Mouse (Mus musculus) regulatory T cell (primary cell): ENCODE results near the gene Depdc1b.

Experiments used
- in situ Hi-C: fragments of 300-600 bp; cut with MboI, MseI; formaldehyde crosslinking; loops from one replicate; pipeline ENCODE4 v1.15.1; 2025; ENCODE audit warnings: high pct_unique_total_duplicates

Gene Depdc1b

GRCm38 (mm10) chr13:108315702-108316486 lies at the start of gene Depdc1b:
TSS of gene Depdc1b (plus strand) at chr13:108316332.
- in situ Hi-C loops, result loop anchor here (10.0 to 25.0 kb wide), 2 partner anchors 101 to 429 kb away; partner anchors contain the start of gene Elovl7

- in situ Hi-C loops, result no loop called here
Observed at GRCm38 (mm10) chr13:108267841-108268634, 48.1 kb upstream of the Depdc1b start.

GRCm38 (mm10) chr13:108271458-108272148 lies 44.5 kb upstream of the Depdc1b start:
- in situ Hi-C loops, result no loop called here

GRCm38 (mm10) chr13:108272332-108272731 lies 43.8 kb upstream of the Depdc1b start:
- in situ Hi-C loops, result no loop called here

GRCm38 (mm10) chr13:108273034-108273433 lies 43.1 kb upstream of the Depdc1b start:
- in situ Hi-C loops, result no loop called here

GRCm38 (mm10) chr13:108273456-108273855 lies 42.7 kb upstream of the Depdc1b start:
- in situ Hi-C loops, result no loop called here

- in situ Hi-C loops, result no loop called here
Observed at GRCm38 (mm10) chr13:108276561-108276960, 39.6 kb upstream of the Depdc1b start.

- in situ Hi-C loops, result no loop called here
Observed at GRCm38 (mm10) chr13:108277320-108277719, 38.8 kb upstream of the Depdc1b start.

- in situ Hi-C loops, result no loop called here
Observed at GRCm38 (mm10) chr13:108278592-108278991, 37.5 kb upstream of the Depdc1b start.

- in situ Hi-C loops, result no loop called here
Observed at GRCm38 (mm10) chr13:108284312-108284711, 31.8 kb upstream of the Depdc1b start.

GRCm38 (mm10) chr13:108287953-108288352 lies 28.2 kb upstream of the Depdc1b start:
- in situ Hi-C loops, result no loop called here

- in situ Hi-C loops, result no loop called here
Observed at GRCm38 (mm10) chr13:108289436-108289835, 26.7 kb upstream of the Depdc1b start.

GRCm38 (mm10) chr13:108290314-108290713 lies 25.8 kb upstream of the Depdc1b start:
- in situ Hi-C loops, result no loop called here

GRCm38 (mm10) chr13:108297350-108298093 lies 18.6 kb upstream of the Depdc1b start:
- in situ Hi-C loops, result no loop called here

GRCm38 (mm10) chr13:108298241-108298640 lies 17.9 kb upstream of the Depdc1b start:
- in situ Hi-C loops, result no loop called here

GRCm38 (mm10) chr13:108300346-108300950 lies 15.7 kb upstream of the Depdc1b start:
- in situ Hi-C loops, result loop anchor here (25.0 kb wide), 1 partner anchor 413 kb away; no protein-coding TSS in a partner anchor

- in situ Hi-C loops, result loop anchor here (25.0 kb wide), 1 partner anchor 414 kb away; no protein-coding TSS in a partner anchor
Observed at GRCm38 (mm10) chr13:108301411-108301810, 14.7 kb upstream of the Depdc1b start.

GRCm38 (mm10) chr13:108302957-108303675 lies 13.0 kb upstream of the Depdc1b start:
- in situ Hi-C loops, result loop anchor here (25.0 kb wide), 1 partner anchor 416 kb away; no protein-coding TSS in a partner anchor

GRCm38 (mm10) chr13:108303841-108304240 lies 12.3 kb upstream of the Depdc1b start:
- in situ Hi-C loops, result loop anchor here (25.0 kb wide), 1 partner anchor 417 kb away; no protein-coding TSS in a partner anchor

GRCm38 (mm10) chr13:108304680-108305079 lies 11.5 kb upstream of the Depdc1b start:
- in situ Hi-C loops, result loop anchor here (25.0 kb wide), 1 partner anchor 417 kb away; no protein-coding TSS in a partner anchor
